Mouse (Mus musculus) heart, postnatal 10 days (tissue): ENCODE results near the gene Olfr978. TPM values are rescaled to one million over a fixed set of nuclear protein-coding genes. Genes with fewer than 3 reads are reported as not detected.
"Not testable (repeated sequence)": the region's sequence is repeated elsewhere in the genome, so short reads cannot be mapped to it uniquely, and the experiment has no call there.

Experiments
- DNase-seq, 2 experiments: peaks; one replicate each; pipeline ENCODE4 v3.0.0; 2021
- intact Hi-C: fragments of 180-260 bp; cut with DNase I; formaldehyde crosslinking; loops from one replicate; pipeline ENCODE4 v1.15.1; 2025
- total RNA-seq, 2 experiments: library from RNA; stranded (reverse); gene quantifications; 2 replicates each; pipeline ENCODE4 v1.2.3; 2021

Gene Olfr978
- total RNA-seq, result not detected

DNA sequence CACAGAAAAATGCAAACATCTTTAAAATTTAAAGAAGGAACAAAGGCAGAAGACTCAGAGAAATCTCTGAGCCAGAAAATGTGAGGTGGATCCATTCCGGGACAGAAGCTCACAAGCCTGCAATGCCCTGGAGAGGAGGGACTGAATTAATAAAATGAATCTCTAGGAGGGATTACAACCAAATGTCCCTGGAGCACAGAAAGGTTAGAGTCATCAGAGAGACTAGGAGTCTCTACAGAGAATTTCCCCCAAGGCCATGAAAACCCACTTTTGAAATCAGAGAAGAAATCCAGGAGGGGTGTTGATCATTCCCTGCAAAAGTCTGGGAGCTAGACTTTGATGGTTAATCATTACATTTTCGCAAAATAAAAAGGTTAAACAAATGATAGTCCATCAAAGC is at the start of gene Olfr978:
Olfr978 (plus strand) TSS at position 301 of the 400 bp plus-strand sequence.
- intact Hi-C loops, result no loop called here
- no peak for DNase-seq

DNA sequence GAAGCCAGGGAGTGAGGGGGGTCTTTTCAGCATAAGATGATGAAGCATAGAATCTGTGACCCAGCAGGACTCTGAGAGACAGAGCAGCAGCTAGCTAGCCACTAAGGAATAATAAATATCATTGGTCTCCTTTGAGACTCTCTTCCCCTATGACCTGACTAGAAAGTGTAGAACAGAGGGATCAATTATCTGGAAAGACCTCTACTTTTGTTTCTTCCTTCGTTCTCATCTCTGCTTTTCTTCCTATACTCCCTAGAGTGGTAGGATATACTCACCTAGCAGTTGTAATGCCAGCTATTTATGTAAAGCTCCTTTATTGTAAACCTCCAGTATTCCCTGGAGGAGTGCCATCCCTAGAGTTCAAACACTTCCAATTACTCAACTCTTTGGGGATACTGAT is 40.0 kb upstream of the Olfr978 start, which contains the start of gene Olfr975:
Olfr975 (minus strand) TSS at position 101 of the 400 bp plus-strand sequence.
- intact Hi-C loops, result no loop called here
- no peak for DNase-seq

DNA sequence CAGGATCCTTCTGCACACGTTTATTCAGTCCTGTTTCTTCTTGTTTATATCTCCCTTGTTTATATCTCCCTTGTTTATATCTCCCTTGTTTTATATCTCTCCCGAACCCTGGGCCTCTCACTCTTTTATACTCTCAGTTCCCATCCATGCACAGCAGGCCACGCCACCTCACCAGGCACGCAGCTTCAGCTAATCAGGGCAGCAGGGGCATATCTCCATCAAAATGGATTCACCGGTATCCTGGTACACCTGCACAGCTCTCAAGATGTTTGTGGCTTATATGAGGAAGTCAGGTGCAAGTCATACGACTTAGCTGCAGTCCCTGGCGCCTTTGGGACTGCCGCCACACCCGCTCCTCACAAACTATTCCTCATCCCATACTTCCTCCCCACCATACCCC is 30.9 kb upstream of the Olfr978 start, which contains the start of gene Olfr976:
Olfr976 (minus strand) TSS at position 101 of the 400 bp plus-strand sequence.
- intact Hi-C loops, DNase-seq: not testable (repeated sequence)

DNA sequence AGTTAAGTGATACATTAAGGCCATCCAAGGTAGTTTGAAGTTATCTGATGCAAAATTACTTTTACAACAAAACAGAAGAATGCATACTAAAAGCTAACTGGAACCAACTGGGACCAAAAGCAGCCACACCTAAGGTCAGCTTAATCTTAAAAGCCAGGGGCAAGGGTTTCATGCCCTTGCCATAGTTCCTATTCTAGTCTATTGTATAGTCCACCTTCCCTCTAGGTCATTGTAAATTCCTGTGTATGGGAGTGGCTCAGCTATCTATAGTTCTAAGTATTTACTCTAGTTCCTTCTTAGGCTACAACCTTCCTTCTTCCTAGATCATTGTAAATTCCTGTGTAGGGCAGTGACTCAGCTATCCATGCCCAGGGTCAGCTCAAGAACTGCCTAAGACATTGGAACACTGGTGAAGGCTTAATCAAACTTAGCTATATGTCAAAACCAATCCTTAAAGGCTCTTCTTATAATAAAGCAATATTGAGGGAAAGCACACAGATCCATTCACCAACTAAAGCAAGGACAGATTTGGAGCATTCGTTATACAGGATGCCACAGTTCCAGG is 15.2 kb upstream of the Olfr978 start:
- intact Hi-C loops, DNase-seq: not testable (repeated sequence)

DNA sequence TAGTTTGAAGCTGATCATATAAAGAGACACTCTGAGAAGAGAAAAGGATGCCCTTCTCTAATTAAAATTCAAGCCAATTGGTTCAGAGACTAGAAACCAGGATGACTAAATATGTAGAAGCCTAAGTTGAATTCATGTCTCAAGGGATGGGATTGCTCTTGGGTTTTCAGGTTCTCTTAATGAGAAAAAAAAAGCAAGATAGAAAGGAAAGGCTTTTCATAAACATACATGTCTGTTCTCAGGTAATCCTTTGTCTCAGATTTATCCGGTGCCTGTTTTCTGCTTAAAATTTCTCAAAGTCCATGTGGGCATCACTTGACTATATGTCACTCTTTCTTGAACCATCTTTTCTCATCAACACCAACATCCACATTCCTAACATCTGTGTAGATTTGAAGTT is 11.5 kb downstream of the Olfr978 start, which contains the start of gene Olfr979:
Olfr979 (minus strand) TSS at position 101 of the 400 bp plus-strand sequence.
- intact Hi-C loops, result no loop called here
- DNase-seq, result no peak

DNA sequence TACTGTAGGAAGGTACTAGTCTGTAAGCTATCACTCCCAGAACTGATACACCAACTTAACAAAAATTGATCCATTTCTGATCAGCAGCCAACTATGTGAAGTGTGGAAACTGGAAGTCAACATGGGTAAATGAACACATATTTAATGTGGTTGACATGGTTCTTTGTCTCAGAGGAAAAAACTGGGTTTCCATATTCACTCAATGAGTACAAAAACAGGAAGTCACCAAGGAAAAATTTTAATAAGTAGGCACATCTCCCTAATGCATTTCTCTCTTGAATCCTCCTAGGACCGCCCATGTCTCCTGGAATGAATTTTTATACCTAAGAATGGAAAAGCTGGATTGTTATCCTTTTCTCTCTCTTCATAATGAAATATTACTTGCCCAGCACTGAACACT is 17.6 kb downstream of the Olfr978 start, which contains the start of gene Olfr980:
Olfr980 (minus strand) TSS at position 101 of the 400 bp plus-strand sequence.
- intact Hi-C loops, result no loop called here
- no peak for DNase-seq

DNA sequence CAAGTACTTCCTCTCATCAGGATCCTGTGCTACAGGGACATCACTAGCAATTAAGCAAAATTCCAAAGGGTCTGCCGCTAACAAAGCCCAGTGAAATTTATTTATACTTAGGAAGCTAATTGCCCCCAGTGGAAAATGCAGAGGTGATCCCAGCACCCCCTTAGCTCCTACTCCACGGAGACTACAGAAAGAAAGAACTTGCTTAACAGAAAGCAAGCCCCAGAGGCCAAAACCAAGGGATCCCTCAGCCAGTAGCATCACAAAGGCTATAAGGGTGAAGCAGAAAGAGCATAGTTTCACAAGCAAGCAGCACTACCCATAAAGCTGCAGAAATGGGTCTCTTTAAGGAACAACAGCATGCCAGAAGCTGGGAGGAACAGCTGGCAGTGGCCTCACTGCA is 29.3 kb downstream of the Olfr978 start, which contains the start of gene Olfr981:
Olfr981 (plus strand) TSS at position 301 of the 400 bp plus-strand sequence.
- intact Hi-C loops, result no loop called here
- DNase-seq, result no peak

Other genes starting within 250 kb of the Olfr978 start
- not detected for gene Olfr967, start 245.9 kb upstream of the Olfr978 start, total RNA-seq
- gene Olfr968, start 208.9 kb upstream of the Olfr978 start, total RNA-seq, result not detected
- gene Olfr969, start 201.2 kb upstream of the Olfr978 start, total RNA-seq, result not detected
- not detected for gene Olfr970, start 183.3 kb upstream of the Olfr978 start, total RNA-seq
- not detected for gene Olfr971, start 155.2 kb upstream of the Olfr978 start, total RNA-seq
- gene Olfr972, start 125.7 kb upstream of the Olfr978 start, total RNA-seq, result not detected
- not detected for gene Olfr229, start 84.8 kb upstream of the Olfr978 start, total RNA-seq
- gene Olfr974, start 54.6 kb upstream of the Olfr978 start, total RNA-seq, result not detected
- gene Olfr975, start 40.1 kb upstream of the Olfr978 start, total RNA-seq, result not detected
- not detected for gene Olfr976, start 31.0 kb upstream of the Olfr978 start, total RNA-seq
- gene Olfr979, start 11.4 kb downstream of the Olfr978 start, total RNA-seq, result not detected
- gene Olfr980, start 17.5 kb downstream of the Olfr978 start, total RNA-seq, result not detected
- not detected for gene Olfr981, start 29.4 kb downstream of the Olfr978 start, total RNA-seq
- not detected for gene Olfr982, start 81.7 kb downstream of the Olfr978 start, total RNA-seq
- gene Olfr983, start 101.5 kb downstream of the Olfr978 start, total RNA-seq, result not detected
- not detected for gene Olfr984, start 122.1 kb downstream of the Olfr978 start, total RNA-seq
- gene Olfr985, start 138.1 kb downstream of the Olfr978 start, total RNA-seq, result not detected
- gene Tmem225, start 156.0 kb downstream of the Olfr978 start, total RNA-seq, result not detected
- under 1 TPM in 1 of 2 experiments, not detected in 1; 0.07 TPM for gene Olfr986, start 188.8 kb downstream of the Olfr978 start, total RNA-seq
- 1 to 10 TPM; 2.9 to 3.3 TPM for gene Zfp202, start 200.2 kb downstream of the Olfr978 start, total RNA-seq